Mouse (Mus musculus) frontal cortex, postnatal 36 days (tissue): ENCODE results near the gene Sgca.
A peak's percentile ranks its signal among the peaks of the same experiment; 100 is the strongest.

ENCODE experiments used
- DNase-seq, 2 experiments: peaks; one replicate each; pipeline ENCODE4 v3.0.0; 2022; ENCODE audit warnings: low spot score in 2 of 2

Sgca gene

GRCm38 (mm10) chr11:95001584-95002347 lies 25.6 kb upstream of the Sgca start:
- DNase-seq, result no peak

- DNase-seq, result peak; percentile 63 to 77
Measured at GRCm38 (mm10) chr11:95001058-95001457, 24.9 kb upstream of the Sgca start.

- no peak for DNase-seq
Measured at GRCm38 (mm10) chr11:95000548-95000947, 24.4 kb upstream of the Sgca start.

DNA sequence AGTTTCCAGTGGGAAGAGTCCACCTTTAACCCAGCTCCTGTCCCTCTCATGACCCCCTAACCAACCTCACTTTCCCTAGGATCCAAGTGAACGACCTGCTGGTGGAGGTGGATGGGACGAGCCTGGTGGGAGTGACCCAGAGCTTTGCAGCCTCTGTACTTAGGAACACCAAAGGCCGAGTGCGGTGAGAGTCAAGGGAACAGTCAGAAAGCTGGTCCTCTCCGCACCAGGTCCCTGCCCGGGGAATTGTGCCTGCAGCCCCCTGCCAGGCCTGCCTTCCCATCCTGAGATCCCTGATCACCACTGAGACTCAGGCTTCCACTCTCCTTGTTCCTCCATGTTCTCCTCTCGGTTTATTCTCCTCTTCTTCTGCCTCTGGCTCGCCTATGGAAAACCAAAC lies 24.0 kb upstream of the Sgca start:
- no peak for DNase-seq

DNA sequence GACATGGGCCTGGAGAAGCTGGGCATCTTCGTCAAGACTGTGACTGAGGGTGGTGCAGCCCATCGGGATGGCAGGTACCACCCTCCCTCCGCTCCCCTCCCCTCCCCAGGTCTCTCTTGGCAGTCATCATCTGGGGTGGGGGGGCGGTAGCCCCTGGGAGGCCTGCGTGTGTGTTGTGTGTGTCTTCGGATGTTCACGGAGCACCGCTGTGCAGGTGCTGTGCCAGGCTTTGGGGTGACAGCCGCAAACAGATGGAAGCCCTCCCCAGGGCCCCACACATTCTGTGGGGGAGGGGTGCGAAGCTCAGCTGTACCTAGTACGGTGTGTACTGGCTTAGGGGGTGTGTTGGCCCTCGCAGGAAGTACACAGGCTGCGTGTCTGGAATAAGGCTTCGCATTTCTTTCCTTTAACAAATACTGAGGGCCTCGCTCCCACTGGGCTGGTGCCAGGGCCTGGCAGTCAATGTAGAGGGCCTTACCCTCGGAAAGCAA lies 22.0 kb upstream of the Sgca start:
- peak in 1 of 2 experiments; percentile 69 for DNase-seq

- no peak for DNase-seq
Measured at GRCm38 (mm10) chr11:94997596-94997995, 21.5 kb upstream of the Sgca start.

DNA sequence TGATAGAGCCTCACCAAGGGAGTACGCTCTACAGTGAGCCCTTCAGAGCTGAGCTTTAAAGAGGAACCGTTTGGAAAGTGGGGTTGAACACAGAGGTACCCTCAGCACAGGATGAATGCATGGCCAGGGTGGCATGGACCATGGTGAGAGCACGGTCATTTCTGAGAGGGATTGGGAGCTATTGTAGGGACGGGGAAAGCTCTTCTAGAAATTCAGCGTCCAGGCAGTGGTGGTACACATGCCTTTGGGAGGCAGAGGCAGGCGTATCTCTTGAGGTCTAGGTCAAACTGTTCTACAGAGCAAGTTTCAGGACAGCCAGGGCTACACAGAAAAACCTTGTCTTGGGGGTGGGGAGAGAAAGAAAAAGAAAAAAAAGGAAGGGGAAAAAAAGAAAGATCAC lies 20.9 kb upstream of the Sgca start:
- no peak for DNase-seq

- no peak for DNase-seq
Measured at GRCm38 (mm10) chr11:94996101-94996500, 20.0 kb upstream of the Sgca start.

DNA sequence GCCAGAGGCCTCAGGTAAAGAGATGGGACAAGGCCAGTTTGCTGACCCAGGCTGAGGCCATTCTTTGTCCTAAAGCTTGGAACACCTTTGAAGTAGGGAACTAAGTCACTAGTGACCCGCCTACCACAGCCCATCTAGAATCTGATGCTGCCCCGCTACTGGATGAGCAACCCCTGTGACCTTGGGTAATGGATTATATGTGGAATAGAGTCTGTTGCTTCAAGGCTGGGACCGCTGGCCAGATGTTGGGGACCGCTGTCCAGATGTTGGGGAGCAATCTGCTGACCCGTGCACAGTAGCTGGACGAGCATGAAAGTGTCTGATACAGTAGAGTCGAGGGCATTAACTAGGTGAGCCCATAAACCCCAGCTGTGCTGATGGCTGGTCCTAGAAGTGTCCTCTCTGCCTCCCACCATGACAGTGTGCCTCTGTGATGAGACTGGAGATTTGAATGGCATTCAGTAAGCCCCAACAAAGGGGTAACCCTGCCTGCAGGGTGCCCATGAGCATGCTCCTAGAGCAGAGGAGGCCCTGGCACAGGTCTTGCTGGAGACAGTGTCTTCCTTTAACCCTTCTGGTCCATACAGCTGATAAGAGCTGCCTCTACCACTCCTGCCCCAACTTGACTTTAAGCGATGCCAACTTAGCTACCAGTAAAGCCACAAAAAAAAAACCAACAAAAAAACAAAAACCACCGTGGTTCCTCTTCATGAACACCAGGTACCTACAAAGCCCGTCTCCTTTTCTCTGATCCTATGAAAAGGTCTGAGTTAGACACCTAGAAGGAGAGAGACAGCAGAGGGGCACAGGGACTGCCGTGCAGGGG lies 19.0 kb upstream of the Sgca start:
- no peak for DNase-seq

DNA sequence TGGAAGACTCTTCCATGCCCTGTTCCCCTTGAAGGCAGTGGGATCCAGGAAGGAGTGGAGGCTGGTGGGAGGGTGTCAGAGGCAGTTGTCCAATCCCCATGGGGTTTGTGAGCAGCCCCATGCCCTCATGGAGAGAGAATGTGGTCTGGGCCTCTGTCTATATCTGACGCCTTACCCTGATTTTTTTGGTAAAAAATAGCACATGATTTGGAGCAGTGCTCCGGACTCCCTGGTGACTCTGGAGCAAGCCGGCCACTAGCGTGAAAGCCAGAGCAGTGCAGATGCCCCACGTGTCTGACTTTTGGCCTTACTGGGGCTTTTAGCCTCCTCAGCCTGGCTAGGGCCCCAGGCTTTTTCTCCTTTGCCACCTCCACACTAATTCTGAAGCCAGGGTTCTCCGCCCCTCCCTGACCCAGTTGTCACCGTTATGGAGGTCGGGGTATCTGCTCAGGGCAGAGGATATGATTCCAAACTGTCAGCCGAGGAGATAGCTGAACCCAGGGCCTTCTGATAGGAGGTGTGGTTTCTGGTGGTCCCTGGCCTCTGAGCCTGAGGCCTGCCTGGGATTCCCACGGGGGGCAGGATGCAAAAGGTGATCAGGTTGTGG lies 18.2 kb upstream of the Sgca start:
- DNase-seq, result no peak

- DNase-seq, result peak in 1 of 2 experiments; percentile 54
Measured at GRCm38 (mm10) chr11:94992754-94993606, 16.9 kb upstream of the Sgca start.

DNA sequence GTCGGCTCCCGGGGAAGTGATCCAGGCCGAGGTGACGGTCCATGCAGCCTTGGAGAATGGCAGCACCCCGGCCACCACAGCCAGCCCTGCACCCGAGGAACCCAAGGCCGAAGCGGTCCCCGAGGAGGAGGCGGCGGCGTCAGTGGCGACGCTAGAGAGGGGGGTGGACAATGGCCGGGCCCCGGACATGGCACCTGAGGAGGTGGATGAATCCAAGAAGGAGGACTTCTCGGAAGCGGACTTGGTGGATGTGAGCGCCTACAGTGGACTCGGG lies 16.3 kb upstream of the Sgca start:
- DNase-seq, result no peak

DNA sequence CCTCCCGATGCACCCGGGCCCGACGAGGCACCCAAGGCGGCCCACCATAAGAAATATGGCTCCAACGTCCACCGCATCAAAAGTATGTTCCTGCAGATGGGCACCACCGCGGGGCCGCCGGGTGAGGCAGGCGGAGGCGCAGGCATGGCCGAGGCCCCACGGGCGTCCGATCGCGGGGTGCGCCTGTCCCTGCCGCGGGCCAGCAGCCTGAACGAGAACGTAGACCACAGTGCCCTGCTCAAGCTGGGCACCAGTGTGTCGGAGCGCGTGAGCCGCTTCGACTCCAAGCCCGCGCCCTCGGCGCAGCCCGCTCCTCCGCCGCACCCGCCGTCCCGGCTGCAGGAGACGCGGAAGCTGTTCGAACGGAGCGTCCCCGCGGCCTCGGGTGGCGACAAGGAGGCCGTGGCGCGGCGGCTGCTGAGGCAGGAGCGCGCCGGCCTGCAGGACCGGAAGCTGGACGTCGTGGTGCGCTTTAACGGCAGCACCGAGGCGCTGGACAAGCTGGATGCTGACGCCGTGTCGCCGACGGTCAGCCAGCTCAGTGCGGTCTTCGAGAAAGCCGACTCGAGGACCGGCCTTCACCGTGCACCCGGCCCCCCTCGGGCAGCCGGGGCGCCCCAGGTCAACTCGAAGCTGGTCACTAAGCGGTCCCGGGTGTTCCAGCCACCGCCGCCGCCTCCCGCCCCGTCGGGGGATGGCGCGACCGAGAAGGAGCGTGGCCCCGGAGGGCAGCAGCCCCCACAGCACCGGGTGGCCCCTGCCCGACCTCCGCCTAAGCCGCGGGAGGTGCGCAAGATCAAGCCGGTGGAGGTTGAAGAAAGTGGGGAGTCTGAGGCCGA lies 15.7 kb upstream of the Sgca start:
- DNase-seq, result no peak

DNA sequence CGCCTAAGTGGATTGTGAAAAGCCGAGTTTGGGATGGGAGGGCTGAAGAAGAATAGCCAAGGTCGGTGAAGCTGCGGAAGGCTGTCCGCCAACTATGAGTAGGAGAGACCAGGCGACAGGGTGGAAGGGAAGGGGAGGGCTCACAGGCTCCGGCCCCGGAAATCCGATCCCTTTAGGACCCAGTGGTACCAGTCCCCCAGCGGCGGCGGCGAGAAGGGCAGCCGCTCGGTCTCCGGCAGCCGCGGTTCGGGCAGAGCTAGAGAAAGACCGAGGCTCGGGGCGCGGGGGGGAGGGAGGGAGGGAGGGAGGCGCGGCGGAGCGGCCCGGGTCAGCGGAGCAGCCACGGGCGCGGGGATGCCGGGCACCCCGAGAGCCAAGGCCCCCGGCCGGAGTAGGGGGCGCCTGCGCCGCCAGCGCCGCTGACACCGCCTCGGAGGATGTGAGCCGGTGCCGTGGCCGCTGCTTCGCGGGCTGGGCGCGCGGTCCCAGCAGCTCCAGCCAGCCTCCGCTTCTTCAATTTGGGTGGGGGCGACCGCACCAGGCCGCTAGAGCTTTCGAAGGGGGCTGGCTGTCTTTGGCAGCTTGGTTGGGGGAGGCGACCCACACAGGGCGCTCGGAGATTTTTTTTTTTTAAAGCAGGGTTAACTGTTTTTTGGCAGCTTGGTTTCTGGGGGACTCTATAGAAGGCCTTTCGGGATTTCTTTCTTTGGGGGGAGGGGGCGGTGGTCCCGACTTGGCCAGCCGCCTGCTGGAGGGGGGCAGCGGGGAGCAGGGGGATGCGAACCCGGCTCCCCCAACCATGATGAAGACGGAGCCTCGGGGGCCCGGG lies 14.8 kb upstream of the Sgca start, which contains the start of gene Ppp1r9b:
Ppp1r9b (plus strand) TSS at position 287 of the 829 bp plus-strand sequence.
- DNase-seq, result peak; percentile 90 to 93

GRCm38 (mm10) chr11:94990102-94990748 lies 14.1 kb upstream of the Sgca start:
- DNase-seq, result no peak

- peak; percentile 80 to 90 for DNase-seq
Measured at GRCm38 (mm10) chr11:94989562-94990017, 13.5 kb upstream of the Sgca start.

- DNase-seq, result no peak
Measured at GRCm38 (mm10) chr11:94988780-94989561, 12.8 kb upstream of the Sgca start.

DNA sequence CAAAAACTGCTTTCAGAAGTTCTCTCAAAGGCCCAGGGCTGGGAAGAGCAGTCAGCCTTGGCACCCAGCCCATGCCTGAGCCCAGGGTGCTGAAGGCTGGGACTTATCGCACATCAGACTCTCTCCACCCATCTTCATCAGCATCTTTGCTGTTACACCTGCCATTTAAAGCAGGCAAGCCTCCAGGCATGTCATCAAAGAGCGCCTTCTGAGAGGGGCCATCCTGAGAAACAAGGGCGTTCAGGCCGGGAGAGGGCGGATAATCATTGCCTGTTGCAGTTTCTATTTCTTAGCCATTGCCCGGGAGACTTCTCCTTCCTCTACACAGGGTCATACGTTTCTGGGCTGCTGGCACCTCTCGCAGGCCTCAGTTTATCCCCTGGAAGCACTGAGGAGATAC lies 11.7 kb upstream of the Sgca start:
- no peak for DNase-seq
